Mouse (Mus musculus): ENCODE measurements around the gene Tmtc2. TPM values are rescaled to one million over a fixed set of nuclear protein-coding genes. Genes with fewer than 3 reads are reported as not detected.
A peak's percentile ranks its signal among the peaks of the same experiment; 100 is the strongest.

Tmtc2 gene
- polyA plus RNA-seq (2015; fragmentation: Nextera tagmentation; extraction: Ambion mirVana) = 9.0 and 10.0 TPM in 2 replicates

DNA sequence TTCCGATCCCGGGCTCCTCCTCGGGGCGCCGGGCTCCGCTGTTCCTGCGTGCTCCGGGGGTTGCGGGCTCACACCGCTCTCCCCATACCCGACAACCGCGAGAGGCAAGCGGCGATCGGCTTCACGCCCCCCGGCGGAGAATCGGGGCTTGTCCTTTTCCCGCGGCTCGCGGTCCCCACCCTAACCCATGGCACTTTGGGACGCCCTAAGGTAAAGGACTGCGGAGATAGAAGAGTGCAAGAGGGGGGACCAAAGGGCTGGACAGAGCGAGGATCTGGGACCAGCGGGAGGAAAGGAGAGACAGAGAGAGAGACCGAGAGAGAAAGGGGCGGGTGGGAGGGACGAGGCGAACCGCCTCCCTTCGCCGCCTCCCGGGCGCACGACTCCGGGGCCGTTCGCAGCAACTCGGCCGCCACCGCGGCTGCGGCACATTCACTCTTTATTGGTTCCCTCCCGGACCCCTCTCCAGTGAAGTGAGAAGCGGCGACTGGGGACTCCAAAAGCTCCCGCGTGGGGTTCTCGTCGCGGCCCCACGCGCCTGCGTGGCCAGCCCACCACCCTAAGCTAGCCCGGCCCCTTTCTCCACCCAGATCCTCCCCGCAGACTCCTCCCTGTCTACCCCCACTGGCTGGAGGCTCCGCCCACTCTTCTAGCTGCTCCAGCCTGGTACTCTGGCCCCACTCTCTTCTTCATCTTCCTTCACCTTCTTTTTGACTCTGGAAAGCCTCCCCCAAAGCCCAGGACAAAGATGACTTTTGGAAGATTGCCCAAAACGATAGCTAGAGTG lies at the start of gene Tmtc2:
Gene Tmtc2 (minus strand): TSS at position 544 of the 787 bp plus-strand sequence.
- peak; percentile 97 for ATAC-seq (ENCODE audit: low read depth)
- under 1% methylated on average over 57 of the region's 61 CpGs for WGBS
- 0 out of 2 replicates have a peak, but pooled peaks cover 8% of the 10 kb centered on the region for H3K27me3 ChIP-seq

DNA sequence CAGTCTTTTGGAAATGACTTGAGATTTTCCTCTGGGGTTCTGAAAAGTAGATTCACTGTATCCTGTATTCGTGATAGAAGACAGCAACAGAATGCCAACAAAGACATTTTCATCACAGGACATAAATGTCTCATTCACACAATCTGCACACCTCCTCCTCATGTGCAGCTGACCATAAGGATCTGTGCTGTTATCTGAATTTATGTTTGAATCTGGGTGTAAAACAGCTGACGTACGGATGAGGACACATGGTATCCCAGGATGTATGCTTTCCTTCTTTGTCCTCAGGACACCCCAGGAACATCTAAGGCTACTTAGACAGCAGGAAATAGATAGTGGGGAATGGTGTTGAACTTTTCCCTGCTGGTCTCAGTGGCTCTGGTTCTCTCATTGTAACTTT lies 37.9 kb upstream of the Tmtc2 start:
- H3K27ac ChIP-seq (replicated peaks) = no peak overlapping the region
- no peaks in the 10 kb centered on the region for H3K9me3 ChIP-seq
- H3K27me3 ChIP-seq = no peaks in the 10 kb centered on the region
- no peaks in the 10 kb centered on the region for H3K36me3 ChIP-seq
- no peak overlapping the region for H3K9ac ChIP-seq
- no peak for ATAC-seq (ENCODE audit: low read depth)
- H3K4me3 ChIP-seq = no peak overlapping the region
- H3K4me1 ChIP-seq (replicated peaks) = no peaks in the 10 kb centered on the region
- no peak overlapping the region for H3K4me2 ChIP-seq
- WGBS = 86% methylated on average over 3 of the region's 3 CpGs

More for the DNA sequence above, at the start of gene Tmtc2:
- Histone ChIP-seq H3K9me3 (no peaks in the 10 kb centered on the region), H3K36me3 (no peaks in the 10 kb centered on the region), H3K4me1 (replicated peaks) (peaks cover 53% of the 10 kb centered on the region), H3K4me2 (peak within 1 kb of the TSS; percentile 75), H3K9ac (peak within 1 kb of the TSS; percentile 85), H3K27ac (replicated peaks) (peak within 1 kb of the TSS; percentile 94), H3K4me3 (peak within 1 kb of the TSS; percentile 77)

DNA sequence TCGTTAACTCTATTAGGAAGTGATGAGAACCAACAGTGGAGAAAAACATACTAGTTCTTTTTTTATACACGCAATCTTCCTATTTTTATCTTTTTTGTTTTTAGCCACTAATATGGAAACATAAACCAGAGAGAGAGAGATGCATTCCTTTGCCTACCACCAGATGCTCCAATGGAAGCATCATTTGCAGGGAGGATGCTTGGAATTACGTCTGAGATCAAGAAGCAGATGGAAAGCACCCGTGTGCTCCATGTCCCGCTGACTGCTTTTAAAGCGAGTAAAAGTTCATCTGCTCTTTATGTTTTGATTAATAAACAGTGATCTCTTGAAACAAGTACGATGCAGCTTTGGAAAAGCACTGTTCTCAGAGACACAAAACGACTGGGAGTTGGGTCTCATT lies 24.6 kb upstream of the Tmtc2 start:
- 90% methylated on average over 8 of the region's 8 CpGs for whole genome bisulfite sequencing
- ATAC-seq (ENCODE audit: low read depth) = no peak
- no peak overlapping the region for H3K4me3 ChIP-seq
- H3K4me2 ChIP-seq = no peak overlapping the region
- no peaks in the 10 kb centered on the region for H3K36me3 ChIP-seq
- no peaks in the 10 kb centered on the region for H3K9me3 ChIP-seq
- H3K27ac ChIP-seq (replicated peaks) = no peak overlapping the region
- no peak overlapping the region for H3K9ac ChIP-seq
- H3K4me1 ChIP-seq (replicated peaks) = no peaks in the 10 kb centered on the region
- no peaks in the 10 kb centered on the region for H3K27me3 ChIP-seq

DNA sequence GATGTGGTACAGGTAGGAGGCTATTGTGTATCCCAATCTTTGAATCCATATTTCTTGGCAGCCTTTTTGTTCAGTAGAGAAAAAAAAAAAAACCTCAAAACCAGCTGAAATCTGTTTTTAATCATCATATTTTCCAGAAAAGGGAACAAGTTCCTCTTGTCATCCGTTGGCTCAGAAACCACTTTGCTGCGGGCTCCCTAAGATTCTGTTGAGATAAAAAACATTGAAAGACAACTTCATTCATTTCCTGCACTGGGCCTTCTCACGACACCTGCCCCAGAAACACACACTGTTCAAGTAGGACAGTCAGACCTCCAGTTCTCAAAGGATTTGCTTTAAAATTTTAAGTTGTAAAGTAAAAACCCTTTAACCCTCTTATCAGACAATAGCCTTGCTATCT lies 23.0 kb upstream of the Tmtc2 start:
- Histone ChIP-seq H3K4me3 (no peak overlapping the region), H3K36me3 (no peaks in the 10 kb centered on the region), H3K9me3 (no peaks in the 10 kb centered on the region), H3K27me3 (no peaks in the 10 kb centered on the region), H3K4me1 (replicated peaks) (no peaks in the 10 kb centered on the region), H3K27ac (replicated peaks) (no peak overlapping the region), H3K9ac (no peak overlapping the region), H3K4me2 (no peak overlapping the region)
- ATAC-seq (ENCODE audit: low read depth) = no peak
- WGBS = 84% methylated on average over 3 of the region's 3 CpGs

DNA sequence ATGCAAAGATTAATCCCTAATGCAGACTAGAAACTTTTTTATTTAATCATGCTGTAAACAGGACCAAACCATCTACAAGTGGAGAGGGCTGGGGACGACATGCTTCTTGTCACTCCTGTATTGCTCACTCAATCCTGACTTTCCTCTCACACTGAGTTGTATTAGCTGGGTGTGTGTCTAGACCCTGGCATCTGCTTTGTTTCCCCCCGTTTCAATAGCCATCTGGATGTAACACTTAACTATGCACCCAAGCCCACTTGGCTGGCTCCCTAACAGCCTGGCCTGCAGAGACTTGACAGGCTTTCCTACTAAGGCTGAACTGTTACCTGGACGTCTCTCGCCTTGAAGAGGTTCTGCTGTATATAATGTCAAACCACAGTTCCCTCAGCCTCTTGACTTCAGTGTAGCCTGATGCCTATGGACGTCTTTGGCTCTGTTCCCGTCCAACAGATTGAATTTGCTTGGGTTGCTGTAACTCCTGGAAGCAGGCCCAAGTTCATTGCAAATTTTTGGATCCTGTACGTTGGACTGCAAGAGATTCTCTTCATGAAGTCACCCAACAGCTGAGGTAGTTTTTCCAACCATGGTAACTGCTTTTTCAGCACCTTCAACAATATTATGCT lies 21.3 kb upstream of the Tmtc2 start:
- WGBS = 82% methylated on average over 7 of the region's 7 CpGs
- no peaks in the 10 kb centered on the region for H3K4me1 ChIP-seq (replicated peaks)

DNA sequence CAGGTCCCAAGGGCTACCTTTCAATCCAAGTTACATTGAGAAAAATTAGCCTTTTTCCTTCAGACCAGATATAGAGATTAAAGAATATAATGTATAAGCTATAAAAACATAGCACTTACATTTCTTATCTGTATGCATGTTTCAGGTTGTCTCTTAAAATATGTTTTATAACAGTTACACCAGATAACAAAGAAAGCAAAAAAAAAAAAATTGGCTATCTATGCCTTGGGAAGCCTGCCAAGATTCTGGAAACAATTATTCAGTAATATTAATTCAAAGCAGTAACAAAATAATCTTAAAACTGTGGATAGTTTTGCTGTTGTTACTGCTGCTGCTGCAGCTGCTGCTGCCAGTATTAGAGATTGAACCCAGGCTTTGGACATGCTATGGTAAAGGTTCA lies 13.9 kb upstream of the Tmtc2 start:
- H3K27me3 ChIP-seq = no peaks in the 10 kb centered on the region
- ATAC-seq (ENCODE audit: low read depth) = no peak
- H3K4me3 ChIP-seq = no peak overlapping the region
- no peaks in the 10 kb centered on the region for H3K9me3 ChIP-seq
- H3K4me2 ChIP-seq = no peak overlapping the region
- H3K4me1 ChIP-seq (replicated peaks) = no peaks in the 10 kb centered on the region
- H3K27ac ChIP-seq (replicated peaks) = no peak overlapping the region
- no peak overlapping the region for H3K9ac ChIP-seq
- H3K36me3 ChIP-seq = no peaks in the 10 kb centered on the region

More for the DNA sequence above, 21.3 kb upstream of the Tmtc2 start:
- H3K4me3 ChIP-seq = no peak overlapping the region
- no peaks in the 10 kb centered on the region for H3K27me3 ChIP-seq
- H3K36me3 ChIP-seq = no peaks in the 10 kb centered on the region
- H3K27ac ChIP-seq (replicated peaks) = no peak overlapping the region
- no peak overlapping the region for H3K4me2 ChIP-seq
- no peak for ATAC-seq (ENCODE audit: low read depth)
- no peaks in the 10 kb centered on the region for H3K9me3 ChIP-seq
- no peak overlapping the region for H3K9ac ChIP-seq

DNA sequence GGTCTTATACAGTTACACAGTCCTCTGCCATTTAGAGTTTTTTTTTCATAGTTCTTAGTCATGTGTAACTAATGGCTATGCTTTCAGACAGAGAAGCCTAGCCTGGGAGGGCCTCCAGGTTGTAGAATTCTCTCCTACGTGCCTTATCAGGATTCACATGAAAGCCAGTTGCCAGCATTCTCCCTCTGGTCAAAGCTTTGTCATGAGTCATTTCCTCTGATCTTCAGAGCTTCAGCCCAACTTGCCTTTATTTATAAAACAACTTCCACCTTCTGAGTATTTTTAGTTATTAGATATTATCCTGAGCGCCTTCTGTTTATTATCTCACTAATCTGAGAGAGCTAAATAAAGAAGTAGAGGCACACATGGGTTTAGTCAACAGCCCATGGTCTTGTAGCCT lies 5.1 kb upstream of the Tmtc2 start:
- H3K27me3 ChIP-seq = no peaks in the 10 kb centered on the region
- no peaks in the 10 kb centered on the region for H3K9me3 ChIP-seq
- H3K4me2 ChIP-seq = no peak overlapping the region
- no peak for ATAC-seq (ENCODE audit: low read depth)
- no peaks in the 10 kb centered on the region for H3K36me3 ChIP-seq
- H3K4me1 ChIP-seq (replicated peaks) = peaks cover 24% of the 10 kb centered on the region
- no peak overlapping the region for H3K4me3 ChIP-seq
- no peak overlapping the region for H3K9ac ChIP-seq
- H3K27ac ChIP-seq (replicated peaks) = no peak overlapping the region
- 77% methylated on average over 2 of the region's 2 CpGs for WGBS

DNA sequence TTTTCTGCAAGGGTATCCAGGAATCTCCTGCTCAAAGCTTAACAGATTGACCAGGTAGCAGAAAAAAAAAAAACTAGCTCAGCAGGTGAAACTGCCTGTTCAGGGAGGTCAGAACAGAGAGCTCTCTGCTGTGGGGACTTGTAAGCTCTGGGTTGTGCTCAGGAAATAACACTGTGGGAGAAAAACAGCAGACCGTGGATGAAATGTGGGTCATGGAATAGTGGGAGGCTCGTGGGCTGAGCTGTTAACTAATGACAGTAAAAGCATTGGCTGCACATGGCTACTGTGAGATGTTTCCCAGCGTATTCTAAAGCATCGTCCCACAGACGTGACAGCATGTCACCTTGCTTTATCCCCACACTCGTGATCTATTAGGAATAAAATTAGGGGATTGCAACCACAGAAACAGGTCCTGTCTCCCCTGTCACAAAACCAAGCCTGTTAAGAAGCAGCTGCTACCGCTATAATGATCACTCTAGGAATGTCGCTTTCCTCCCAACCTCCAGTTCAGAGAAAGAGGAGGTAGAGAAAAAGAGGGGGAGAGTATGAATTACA lies 4.1 kb upstream of the Tmtc2 start:
- Histone ChIP-seq H3K4me1 (replicated peaks) (peaks cover 24% of the 10 kb centered on the region), H3K4me2 (peak overlapping the region; percentile 9; the same call in 1 of the 2 replicates), H3K27me3 (no peaks in the 10 kb centered on the region), H3K27ac (replicated peaks) (no peak overlapping the region), H3K9ac (0 out of 2 replicates have a peak overlapping the region, but pooled peaks have one; percentile 31), H3K4me3 (no peak overlapping the region), H3K36me3 (no peaks in the 10 kb centered on the region), H3K9me3 (no peaks in the 10 kb centered on the region)
- ATAC-seq (ENCODE audit: low read depth) = no peak
- 47% methylated on average over 8 of the region's 8 CpGs for WGBS

DNA sequence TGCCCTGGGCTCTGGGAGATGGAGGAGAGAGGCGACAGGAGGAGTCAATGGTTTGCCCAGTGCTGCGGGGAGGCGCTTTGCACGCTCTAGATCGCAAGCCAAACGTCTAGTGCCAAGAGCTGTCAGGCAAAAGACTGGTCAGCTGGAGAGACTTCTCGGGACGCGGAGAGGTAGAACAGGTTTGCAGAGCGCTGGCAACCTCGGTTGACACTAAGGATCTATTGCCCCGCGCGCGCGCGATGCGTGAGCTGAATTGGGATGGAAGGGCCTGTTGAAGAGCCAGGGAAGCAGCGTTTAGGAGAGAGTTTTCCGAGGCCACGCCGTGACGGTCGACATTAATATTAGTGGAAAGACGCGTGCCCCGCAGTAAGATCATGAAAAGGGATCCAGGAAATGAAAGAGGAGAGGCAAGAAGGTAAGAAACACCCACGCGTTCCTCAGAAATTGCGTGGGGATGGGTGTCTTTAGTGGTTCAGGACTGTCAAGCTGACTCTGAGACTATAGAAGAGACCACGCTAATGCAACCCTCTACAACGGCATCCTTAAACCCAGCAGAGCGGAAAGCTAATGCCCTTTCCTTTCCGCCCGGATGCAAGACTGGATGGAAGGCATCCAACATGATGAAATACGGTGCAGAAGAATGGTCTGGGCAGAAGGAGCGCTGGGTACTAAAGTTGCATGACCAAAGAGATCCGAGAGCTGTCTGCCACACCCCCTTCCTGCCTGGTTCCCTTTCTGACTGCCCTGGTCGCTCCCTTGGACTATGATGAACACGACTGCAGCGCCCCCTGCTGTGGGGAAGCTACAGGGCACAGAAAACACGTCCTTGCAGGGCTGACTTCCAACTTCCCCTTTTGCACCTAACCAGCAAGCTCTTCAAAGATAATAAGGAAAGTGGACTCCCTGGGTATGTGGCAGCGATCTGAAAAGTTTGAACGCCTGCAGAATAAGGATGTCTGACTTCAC lies 727 bp upstream of the Tmtc2 start:
- WGBS = under 1% methylated on average over 44 of the region's 44 CpGs
- H3K36me3 ChIP-seq = no peaks in the 10 kb centered on the region
- peak overlapping the region; percentile 85 for H3K9ac ChIP-seq

DNA sequence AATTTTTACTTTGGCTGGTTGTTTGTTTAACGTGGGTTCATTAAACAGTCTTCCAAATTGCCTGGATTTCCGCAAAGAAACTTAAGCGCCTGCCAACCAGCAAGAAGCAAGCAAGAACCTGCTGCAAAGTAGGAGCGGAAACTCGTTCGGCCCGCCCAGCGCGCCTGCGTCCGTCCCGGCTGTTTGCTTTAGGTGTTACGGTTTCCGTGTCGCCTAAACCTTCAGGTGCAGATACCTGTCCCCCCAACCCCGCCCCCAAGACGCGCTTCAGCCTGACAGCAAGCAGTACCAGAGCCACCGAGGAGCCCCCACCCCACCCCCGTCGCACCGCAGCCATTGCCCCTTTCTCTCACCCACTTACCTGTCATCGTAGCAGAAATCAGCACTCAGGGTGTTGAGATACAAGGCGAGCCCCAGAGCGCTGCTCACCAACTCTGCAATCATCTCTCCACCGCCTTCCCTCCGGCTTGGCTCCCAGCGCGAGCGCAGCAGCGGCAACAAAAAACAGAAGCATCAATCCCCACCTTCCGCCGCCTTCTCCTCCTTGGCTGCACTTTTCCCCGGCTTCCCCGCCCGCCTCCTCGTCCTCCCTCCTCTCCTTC lies 844 bp downstream of the Tmtc2 start:
- Histone ChIP-seq H3K4me1 (replicated peaks) (peaks cover 50% of the 10 kb centered on the region), H3K9me3 (no peaks in the 10 kb centered on the region), H3K9ac (peak overlapping the region; percentile 85), H3K27me3 (0 out of 2 replicates have a peak, but pooled peaks cover 8% of the 10 kb centered on the region), H3K36me3 (no peaks in the 10 kb centered on the region), H3K27ac (replicated peaks) (peak overlapping the region; percentile 94), H3K4me3 (peak overlapping the region; percentile 77), H3K4me2 (peak overlapping the region; percentile 75)
- peak; percentile 15; the same call in 1 of the 2 replicates for ATAC-seq (ENCODE audit: low read depth)
- 1% methylated on average over 37 of the region's 37 CpGs for WGBS

More for the DNA sequence above, 727 bp upstream of the Tmtc2 start:
- Histone ChIP-seq H3K4me1 (replicated peaks) (peaks cover 53% of the 10 kb centered on the region), H3K4me2 (peak overlapping the region; percentile 75), H3K9me3 (no peaks in the 10 kb centered on the region), H3K27ac (replicated peaks) (peak overlapping the region; percentile 94), H3K4me3 (peak overlapping the region; percentile 77), H3K27me3 (0 out of 2 replicates have a peak, but pooled peaks cover 8% of the 10 kb centered on the region)
- ATAC-seq (ENCODE audit: low read depth) = peak; percentile 81

DNA sequence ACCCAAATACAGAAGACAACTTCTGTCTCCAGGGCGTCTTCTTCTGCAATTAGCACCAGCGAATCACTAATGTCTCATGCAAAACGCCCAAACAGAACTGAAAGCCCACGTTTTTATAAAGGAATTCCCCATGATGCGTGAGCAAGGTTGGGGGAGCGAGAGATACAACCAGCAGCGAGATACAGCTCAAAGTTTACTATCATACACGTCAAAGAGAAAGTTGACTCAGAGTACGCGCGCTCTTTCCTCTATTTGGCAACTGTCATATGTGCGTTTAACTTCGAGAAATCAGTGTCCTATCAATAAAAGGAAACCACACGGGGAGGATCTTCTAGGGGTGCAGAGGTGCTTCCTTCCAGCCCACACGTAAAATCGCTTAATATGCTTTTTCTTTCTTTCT lies 1.4 kb downstream of the Tmtc2 start:
- peak overlapping the region; percentile 65 for H3K9ac ChIP-seq
- peak overlapping the region; percentile 75 for H3K4me2 ChIP-seq
- peak overlapping the region; percentile 77 for H3K4me3 ChIP-seq
- H3K36me3 ChIP-seq = no peaks in the 10 kb centered on the region
- peaks cover 46% of the 10 kb centered on the region for H3K4me1 ChIP-seq (replicated peaks)
- H3K9me3 ChIP-seq = no peaks in the 10 kb centered on the region
- 0 out of 2 replicates have a peak, but pooled peaks cover 8% of the 10 kb centered on the region for H3K27me3 ChIP-seq
- no peak overlapping the region for H3K27ac ChIP-seq (replicated peaks)
- ATAC-seq (ENCODE audit: low read depth) = no peak
- WGBS = 2% methylated on average over 16 of the region's 16 CpGs
